Mouse (Mus musculus) embryonic facial prominence, embryonic 13.5 days (tissue): ENCODE measurements around the gene Slc35e2. TPM values are rescaled to one million over a fixed set of nuclear protein-coding genes. Genes with fewer than 3 reads are reported as not detected.
"Not testable (repeated sequence)": the region's sequence is repeated elsewhere in the genome, so short reads cannot be mapped to it uniquely, and the experiment has no call there.

ENCODE experiments used
- ATAC-seq: fragments of 200-750 bp; cut with Nextera tagmentation; 2 replicates; pipeline ENCODE4 v1.8.0; 2017; ENCODE audit warnings: low read depth; ENCODE audit not compliant: insufficient number of reproducible peaks, insufficient read depth, low FRiP score, low TSS enrichment
- H3K27ac ChIP-seq: fragments of 300-500 bp; sonication (generic); 2 replicates; pipeline ENCODE4 v1.5.1; 2015; ENCODE audit warnings: moderate library complexity, mild to moderate bottlenecking, inconsistent platforms
- H3K27me3 ChIP-seq: fragments of 300-500 bp; sonication (generic); 2 replicates; pipeline ENCODE4 v1.6.1; 2015; ENCODE audit warnings: mild to moderate bottlenecking, inconsistent platforms
- H3K36me3 ChIP-seq: fragments of 300-500 bp; sonication (generic); 2 replicates; pipeline ENCODE4 v1.6.1; 2015; ENCODE audit warnings: mild to moderate bottlenecking, inconsistent platforms
- H3K4me1 ChIP-seq: fragments of 300-500 bp; sonication (generic); 2 replicates; pipeline ENCODE4 v1.6.1; 2015; ENCODE audit warnings: inconsistent platforms
- H3K4me2 ChIP-seq: fragments of 300-500 bp; sonication (generic); 2 replicates; pipeline ENCODE4 v1.6.1; 2015; ENCODE audit warnings: moderate library complexity, mild to moderate bottlenecking, inconsistent platforms
- H3K4me3 ChIP-seq: fragments of 300-500 bp; sonication (generic); 2 replicates; pipeline ENCODE4 v1.5.1; 2015; ENCODE audit warnings: mild to moderate bottlenecking, inconsistent platforms
- H3K9ac ChIP-seq: fragments of 300-500 bp; sonication (generic); 2 replicates; pipeline ENCODE4 v1.6.1; 2015; ENCODE audit warnings: mild to moderate bottlenecking, inconsistent platforms
- H3K9me3 ChIP-seq: fragments of 300-500 bp; sonication (generic); 2 replicates; pipeline ENCODE4 v1.6.1; 2016; ENCODE audit warnings: inconsistent platforms
- WGBS: fragments of 180-500 bp; shearing (Covaris S2); methylation state at CpG from one replicate; pipeline ENCODE4 v1.1.7; 2015; ENCODE audit warnings: mixed read lengths; 5-methylcytosine and 5-hydroxymethylcytosine counted together
- polyA plus RNA-seq: library from polyadenylated mRNA; unstranded; fragments of >200 nt; fragmentation: Nextera tagmentation; extraction: Ambion mirVana; gene quantifications from 2 replicates; pipeline ENCODE4 v1.2.1, GENCODE M21; 2015

The Slc35e2 gene
- polyA plus RNA-seq, 1 experiment from 2014 or later, result 10.5 TPM

GRCm38 (mm10) chr4:155566555-155566954, 34.7 kb upstream of the Slc35e2 start:
- Histone ChIP-seq H3K27ac (no peak overlapping the region), H3K9ac (no peak overlapping the region)

GRCm38 (mm10) chr4:155568170-155568569, 33.0 kb upstream of the Slc35e2 start:
- no peaks in the 10 kb centered on the region for H3K27me3 ChIP-seq
- H3K9ac ChIP-seq, result no peak overlapping the region
- no peak overlapping the region for H3K4me2 ChIP-seq
- H3K27ac ChIP-seq, result no peak overlapping the region
- H3K4me3 ChIP-seq, result no peak overlapping the region
- no peaks in the 10 kb centered on the region for H3K36me3 ChIP-seq
- peaks cover 31% of the 10 kb centered on the region for H3K4me1 ChIP-seq
- ATAC-seq, result no peak
- H3K9me3 ChIP-seq, result no peaks in the 10 kb centered on the region
- WGBS, result 45% methylated on average over 2 of the region's 2 CpGs

More at GRCm38 (mm10) chr4:155566555-155566954, 34.7 kb upstream of the Slc35e2 start:
- no peaks in the 10 kb centered on the region for H3K27me3 ChIP-seq
- no peaks in the 10 kb centered on the region for H3K9me3 ChIP-seq
- H3K36me3 ChIP-seq, result no peaks in the 10 kb centered on the region
- H3K4me2 ChIP-seq, result no peak overlapping the region
- 77% methylated on average over 8 of the region's 8 CpGs for WGBS
- H3K4me1 ChIP-seq, result peaks cover 39% of the 10 kb centered on the region
- no peak overlapping the region for H3K4me3 ChIP-seq
- ATAC-seq, result no peak

GRCm38 (mm10) chr4:155568632-155569370, 32.4 kb upstream of the Slc35e2 start:
- Histone ChIP-seq H3K4me2 (no peak overlapping the region), H3K27me3 (no peaks in the 10 kb centered on the region), H3K9ac (no peak overlapping the region), H3K4me3 (no peak overlapping the region), H3K4me1 (peaks cover 31% of the 10 kb centered on the region), H3K27ac (no peak overlapping the region), H3K36me3 (no peaks in the 10 kb centered on the region), H3K9me3 (no peaks in the 10 kb centered on the region)
- ATAC-seq, result no peak
- WGBS, result 92% methylated on average over 7 of the region's 7 CpGs

GRCm38 (mm10) chr4:155569818-155570217, 31.4 kb upstream of the Slc35e2 start:
- H3K9me3 ChIP-seq, result no peaks in the 10 kb centered on the region
- peaks cover 24% of the 10 kb centered on the region for H3K4me1 ChIP-seq
- no peaks in the 10 kb centered on the region for H3K27me3 ChIP-seq
- H3K4me2 ChIP-seq, result no peak overlapping the region
- WGBS, result 91% methylated on average over 6 of the region's 6 CpGs
- no peak overlapping the region for H3K4me3 ChIP-seq
- H3K9ac ChIP-seq, result no peak overlapping the region
- H3K27ac ChIP-seq, result no peak overlapping the region
- no peak for ATAC-seq
- H3K36me3 ChIP-seq, result no peaks in the 10 kb centered on the region

- H3K27ac ChIP-seq, H3K27me3 ChIP-seq: not testable (repeated sequence)
- WGBS, result 94% methylated on average over 11 of the region's 11 CpGs
Observed at GRCm38 (mm10) chr4:155570315-155570714, 30.9 kb upstream of the Slc35e2 start.

GRCm38 (mm10) chr4:155571442-155571841, 29.8 kb upstream of the Slc35e2 start:
- 78% methylated on average over 2 of the region's 2 CpGs for WGBS
- H3K9me3 ChIP-seq, result no peaks in the 10 kb centered on the region
- no peak overlapping the region for H3K4me3 ChIP-seq
- H3K27me3 ChIP-seq, result no peaks in the 10 kb centered on the region
- H3K9ac ChIP-seq, result no peak overlapping the region
- no peak for ATAC-seq
- H3K27ac ChIP-seq, result no peak overlapping the region
- peaks cover 10% of the 10 kb centered on the region for H3K4me1 ChIP-seq
- no peak overlapping the region for H3K4me2 ChIP-seq
- 0 out of 2 replicates have a peak, but pooled peaks cover 7% of the 10 kb centered on the region for H3K36me3 ChIP-seq

More at GRCm38 (mm10) chr4:155570315-155570714, 30.9 kb upstream of the Slc35e2 start:
- H3K36me3 ChIP-seq, H3K9ac ChIP-seq, H3K4me2 ChIP-seq, ATAC-seq, H3K4me3 ChIP-seq, H3K9me3 ChIP-seq: not testable (repeated sequence)
- H3K4me1 ChIP-seq, result peaks cover 19% of the 10 kb centered on the region

- Histone ChIP-seq H3K9ac (no peak overlapping the region), H3K9me3 (no peaks in the 10 kb centered on the region), H3K4me2 (no peak overlapping the region), H3K27me3 (no peaks in the 10 kb centered on the region), H3K36me3 (peaks cover 23% of the 10 kb centered on the region), H3K27ac (no peak overlapping the region), H3K4me3 (no peak overlapping the region), H3K4me1 (peaks cover 8% of the 10 kb centered on the region; the same call in 1 of the 2 replicates)
- no peak for ATAC-seq
- 100% methylated on average over 2 of the region's 2 CpGs for WGBS
Observed at GRCm38 (mm10) chr4:155573155-155573554, 28.1 kb upstream of the Slc35e2 start.

- no peak overlapping the region for H3K4me2 ChIP-seq
- no peaks in the 10 kb centered on the region for H3K27me3 ChIP-seq
- peaks cover 29% of the 10 kb centered on the region for H3K36me3 ChIP-seq
- H3K4me1 ChIP-seq, result peaks cover 8% of the 10 kb centered on the region; the same call in 1 of the 2 replicates
- no peak overlapping the region for H3K4me3 ChIP-seq
- H3K27ac ChIP-seq, result no peak overlapping the region
- H3K9ac ChIP-seq, result no peak overlapping the region
- H3K9me3 ChIP-seq, result no peaks in the 10 kb centered on the region
- 93% methylated on average over 9 of the region's 9 CpGs for WGBS
- ATAC-seq, result no peak
Observed at GRCm38 (mm10) chr4:155573876-155574275, 27.3 kb upstream of the Slc35e2 start.

- no peak overlapping the region for H3K4me3 ChIP-seq
- H3K36me3 ChIP-seq, result peaks cover 37% of the 10 kb centered on the region
- no peaks in the 10 kb centered on the region for H3K27me3 ChIP-seq
- H3K9me3 ChIP-seq, result no peaks in the 10 kb centered on the region
- H3K27ac ChIP-seq, result no peak overlapping the region
- no peak overlapping the region for H3K4me2 ChIP-seq
- no peak for ATAC-seq
- H3K4me1 ChIP-seq, result peaks cover 8% of the 10 kb centered on the region; the same call in 1 of the 2 replicates
- no peak overlapping the region for H3K9ac ChIP-seq
- WGBS, result 88% methylated on average over 11 of the region's 11 CpGs
Observed at GRCm38 (mm10) chr4:155574931-155575330, 26.3 kb upstream of the Slc35e2 start.

GRCm38 (mm10) chr4:155575521-155575920, 25.7 kb upstream of the Slc35e2 start:
- WGBS, result 90% methylated on average over 8 of the region's 8 CpGs
- peaks cover 37% of the 10 kb centered on the region for H3K36me3 ChIP-seq
- no peak overlapping the region for H3K9ac ChIP-seq
- H3K9me3 ChIP-seq, result no peaks in the 10 kb centered on the region
- H3K4me2 ChIP-seq, result no peak overlapping the region
- no peaks in the 10 kb centered on the region for H3K27me3 ChIP-seq
- no peak overlapping the region for H3K4me3 ChIP-seq
- peaks cover 8% of the 10 kb centered on the region; the same call in 1 of the 2 replicates for H3K4me1 ChIP-seq
- H3K27ac ChIP-seq, result no peak overlapping the region
- ATAC-seq, result no peak

GRCm38 (mm10) chr4:155577132-155577531, 24.1 kb upstream of the Slc35e2 start:
- Histone ChIP-seq H3K4me2 (no peak overlapping the region), H3K36me3 (peaks cover 42% of the 10 kb centered on the region), H3K4me3 (no peak overlapping the region), H3K27ac (no peak overlapping the region), H3K9me3 (no peaks in the 10 kb centered on the region), H3K27me3 (no peaks in the 10 kb centered on the region), H3K4me1 (0 out of 2 replicates have a peak, but pooled peaks cover under 1% of the 10 kb centered on the region), H3K9ac (no peak overlapping the region)
- 93% methylated on average over 9 of the region's 9 CpGs for WGBS
- ATAC-seq, result no peak

- Histone ChIP-seq H3K4me3 (no peak overlapping the region), H3K27me3 (no peaks in the 10 kb centered on the region), H3K9ac (no peak overlapping the region), H3K27ac (no peak overlapping the region), H3K9me3 (no peaks in the 10 kb centered on the region), H3K4me2 (no peak overlapping the region), H3K36me3 (peaks cover 48% of the 10 kb centered on the region), H3K4me1 (no peaks in the 10 kb centered on the region)
- no peak for ATAC-seq
- 87% methylated on average over 5 of the region's 5 CpGs for WGBS
Observed at GRCm38 (mm10) chr4:155577741-155578140, 23.5 kb upstream of the Slc35e2 start.
